Comparison of ENCODE assay signal across 27 mouse cellular contexts in genomic region chr14:101480541-101480940, GRCm38 (mm10).
A peak's percentile ranks its signal among the peaks of the same experiment; 100 is the strongest.
DNase-seq lines count a peak whose midpoint lies in the region; ATAC-seq and TF ChIP-seq lines count a peak whose summit lies in the region.
"Had no signal": no experiment of that assay in that cellular context is flagged by ENCODE, and none has a peak within 500 bp of the region (broad histone marks: within the 10 kb centered on the region; RNA-seq: fewer than 3 reads in every experiment).

No protein-coding gene starts in this region.

- no peaks in the 10 kb centered on the region for H3K9me3 ChIP-seq in forebrain, embryonic 15.5 days
- no peaks in the 10 kb centered on the region for H3K9me3 ChIP-seq in midbrain, postnatal 0 days (ENCODE audit: low read length)
- H3K9me3 ChIP-seq: embryonic facial prominence, embryonic 10.5 days; embryonic facial prominence, embryonic 13.5 days; forebrain, embryonic 10.5 days; forebrain, embryonic 13.5 days; hindbrain, embryonic 12.5 days; hindbrain, embryonic 15.5 days had no signal

- no peak for TF ChIP-seq CTCF in midbrain, postnatal 0 days (IDR thresholded peaks at IDR 0.05)

- WGBS in forebrain, embryonic 15.5 days, result 91% methylated on average over 7 of the region's 7 CpGs
- 93% methylated on average over 7 of the region's 7 CpGs for WGBS in midbrain, postnatal 0 days

- ATAC-seq in activated CD4-positive, CD25-positive, alpha-beta regulatory T cell, adult 4 months, result peak; percentile 50
- no peak for ATAC-seq in erythroblast, adult 5-6 weeks (replicated peaks; ENCODE audit: low FRiP score, poor library complexity, severe bottlenecking)
- ATAC-seq in forebrain, embryonic 15.5 days (replicated peaks), result no peak
- ATAC-seq in midbrain, postnatal 0 days (ENCODE audit: low FRiP score), result no peak
- ATAC-seq: forebrain, embryonic 13.5 days; forebrain, postnatal 0 days; intestine, embryonic 16.5 days; Patski had no signal

- no peaks in the 10 kb centered on the region for H3K36me3 ChIP-seq in forebrain, embryonic 15.5 days
- H3K36me3 ChIP-seq in midbrain, postnatal 0 days (ENCODE audit: insufficient read depth, low read length), result no peaks in the 10 kb centered on the region
- H3K36me3 ChIP-seq: forebrain, embryonic 10.5 days; G1E; hindbrain, embryonic 12.5 days; hindbrain, embryonic 15.5 days had no signal

- H3K27me3 ChIP-seq in forebrain, embryonic 15.5 days, result no peaks in the 10 kb centered on the region
- H3K27me3 ChIP-seq in midbrain, postnatal 0 days (ENCODE audit: insufficient read depth, low read length), result no peaks in the 10 kb centered on the region
- H3K27me3 ChIP-seq: embryonic facial prominence, embryonic 13.5 days; forebrain, embryonic 13.5 days; hindbrain, embryonic 12.5 days; hindbrain, embryonic 15.5 days; Patski had no signal

- no peak overlapping the region for H3K9ac ChIP-seq in forebrain, embryonic 15.5 days (replicated peaks)
- no peak overlapping the region for H3K9ac ChIP-seq in midbrain, postnatal 0 days (replicated peaks; ENCODE audit: low read length, poor library complexity, severe bottlenecking)
- H3K9ac ChIP-seq: embryonic facial prominence, embryonic 13.5 days; forebrain, embryonic 13.5 days; forebrain, postnatal 0 days; hindbrain, embryonic 12.5 days; hindbrain, embryonic 15.5 days had no signal

- H3K4me1 ChIP-seq in forebrain, embryonic 15.5 days, result no peaks in the 10 kb centered on the region
- no peaks in the 10 kb centered on the region for H3K4me1 ChIP-seq in midbrain, postnatal 0 days (ENCODE audit: insufficient read depth, low read length)
- H3K4me1 ChIP-seq: embryonic facial prominence, embryonic 10.5 days; embryonic facial prominence, embryonic 13.5 days; forebrain, embryonic 10.5 days; forebrain, embryonic 13.5 days; hindbrain, embryonic 12.5 days; hindbrain, embryonic 15.5 days had no signal

- H3K27ac ChIP-seq in forebrain, embryonic 15.5 days (replicated peaks), result no peak overlapping the region
- no peak overlapping the region for H3K27ac ChIP-seq in midbrain, postnatal 0 days (ENCODE audit: low read depth, low read length)
- H3K27ac ChIP-seq: embryonic facial prominence, embryonic 10.5 days; embryonic facial prominence, embryonic 13.5 days; forebrain, embryonic 10.5 days; forebrain, embryonic 13.5 days; gastrocnemius, adult 2 months; hindbrain, embryonic 12.5 days; hindbrain, embryonic 15.5 days had no signal

- H3K4me2 ChIP-seq in forebrain, embryonic 15.5 days (replicated peaks), result no peak overlapping the region
- H3K4me2 ChIP-seq in midbrain, postnatal 0 days (ENCODE audit: low read depth, low read length, poor library complexity, severe bottlenecking), result no peak overlapping the region
- H3K4me2 ChIP-seq: embryonic facial prominence, embryonic 13.5 days; forebrain, embryonic 13.5 days; heart, embryonic 11.5 days; hindbrain, embryonic 12.5 days; hindbrain, embryonic 15.5 days had no signal

- H3K4me3 ChIP-seq in forebrain, embryonic 15.5 days, result no peak overlapping the region
- H3K4me3 ChIP-seq in midbrain, postnatal 0 days (ENCODE audit: low read depth, low read length), result no peak overlapping the region
- H3K4me3 ChIP-seq: embryonic facial prominence, embryonic 10.5 days; embryonic facial prominence, embryonic 13.5 days; forebrain, embryonic 10.5 days; forebrain, embryonic 13.5 days; gastrocnemius, adult 2 months; hindbrain, embryonic 12.5 days; hindbrain, embryonic 15.5 days had no signal

- peak; percentile 75 for DNase-seq in CD4-positive, CD25-positive, alpha-beta regulatory T cell, adult 2 months (ENCODE audit: low read depth, low spot score)
- peak; percentile 33 for DNase-seq in naive thymus-derived CD4-positive, alpha-beta T cell, adult 2 months (ENCODE audit: low read depth)
- no peak for DNase-seq in midbrain, postnatal 0 days (ENCODE audit: low spot score)
- DNase-seq: adrenal gland, adult 2 months; adrenal gland, postnatal 14 days; cerebellum, adult 11-12 months; cerebellum, adult 8-10 months; cerebellum, postnatal 10 days; cerebellum, postnatal 36 days; embryo, embryonic 11 days; forebrain, postnatal 0 days; gastrocnemius, adult 2 months; gastrocnemius, postnatal 14 days; heart, adult 11 months had no signal
